Mouse (Mus musculus): ENCODE measurements around the gene Scgb3a1.

The Scgb3a1 gene

GRCm38 (mm10) chr11:49658791-49659469, 4.5 kb upstream of the Scgb3a1 start:
- DNase-seq = no peak

GRCm38 (mm10) chr11:49659470-49659799, 4.0 kb upstream of the Scgb3a1 start:
- no peak for DNase-seq

- DNase-seq = no peak
Observed at GRCm38 (mm10) chr11:49662292-49662780, 1.1 kb upstream of the Scgb3a1 start.

GRCm38 (mm10) chr11:49664262-49665140, 1.1 kb downstream of the Scgb3a1 start:
- no peak for DNase-seq

GRCm38 (mm10) chr11:49665462-49665861, 2.1 kb downstream of the Scgb3a1 start:
- no peak for DNase-seq

- DNase-seq = no peak
Observed at GRCm38 (mm10) chr11:49673433-49673832, 10.0 kb downstream of the Scgb3a1 start.

- DNase-seq = no peak
Observed at GRCm38 (mm10) chr11:49684237-49684973, 21.0 kb downstream of the Scgb3a1 start.

- DNase-seq = no peak
Observed at GRCm38 (mm10) chr11:49695013-49695412, 31.6 kb downstream of the Scgb3a1 start.

GRCm38 (mm10) chr11:49695695-49696094, 32.3 kb downstream of the Scgb3a1 start:
- peak in 1 of 2 experiments; percentile 19 for DNase-seq

GRCm38 (mm10) chr11:49696472-49696871, 33.1 kb downstream of the Scgb3a1 start:
- DNase-seq = no peak

- DNase-seq = no peak
Observed at GRCm38 (mm10) chr11:49697779-49698178, 34.4 kb downstream of the Scgb3a1 start.

GRCm38 (mm10) chr11:49699079-49699478, 35.7 kb downstream of the Scgb3a1 start:
- no peak for DNase-seq

- no peak for DNase-seq
Observed at GRCm38 (mm10) chr11:49702014-49702413, 38.6 kb downstream of the Scgb3a1 start.

- peak in 1 of 2 experiments; percentile 23 for DNase-seq
Observed at GRCm38 (mm10) chr11:49704804-49705203, 41.4 kb downstream of the Scgb3a1 start.

- DNase-seq = no peak
Observed at GRCm38 (mm10) chr11:49707834-49708233, 44.4 kb downstream of the Scgb3a1 start.

GRCm38 (mm10) chr11:49710664-49711063, 47.3 kb downstream of the Scgb3a1 start:
- DNase-seq = no peak

- peak in 1 of 2 experiments; percentile 21 for DNase-seq
Observed at GRCm38 (mm10) chr11:49711981-49712554, 48.7 kb downstream of the Scgb3a1 start.

GRCm38 (mm10) chr11:49712555-49713335, 49.3 kb downstream of the Scgb3a1 start, which contains the start of gene Cnot6:
Gene Cnot6 (minus strand): TSS chr11:49712723.
- DNase-seq = peak; percentile 97

- DNase-seq = peak; percentile 22 to 33
Observed at GRCm38 (mm10) chr11:49713336-49714334, 50.2 kb downstream of the Scgb3a1 start.

Measured in kidney, adult 8-10 months (tissue).